Mouse (Mus musculus): ENCODE data around the gene Pla2g16.

- no peak for TF ChIP-seq POLR2A (IDR thresholded peaks at IDR 0.05; ENCODE audit: insufficient read length, low read depth)
- TF ChIP-seq MAX (IDR thresholded peaks at IDR 0.05; ENCODE audit: low read depth), result no peak
- no peak for TF ChIP-seq MYOG (IDR thresholded peaks at IDR 0.05; ENCODE audit: control insufficient read depth in 1 of 3, insufficient read depth in 1 of 3, insufficient read length in 2 of 3, low read depth in 2 of 3)
- no peak for TF ChIP-seq E2F4 (IDR thresholded peaks at IDR 0.05; ENCODE audit: insufficient read depth)
- no peak for TF ChIP-seq USF1 (IDR thresholded peaks at IDR 0.05; ENCODE audit: low read depth)
- TF ChIP-seq TCF12 (IDR thresholded peaks at IDR 0.05; ENCODE audit: insufficient read depth, poor library complexity, severe bottlenecking), result no peak
- TF ChIP-seq MYOD1 (IDR thresholded peaks at IDR 0.05; ENCODE audit: control insufficient read depth in 1 of 3, insufficient read length in 2 of 3, low read depth in 2 of 3), result no peak
- TF ChIP-seq CEBPB (IDR thresholded peaks at IDR 0.05; ENCODE audit: insufficient read depth, poor library complexity, severe bottlenecking), result no peak
- no peak for TF ChIP-seq POLR2AphosphoS2 (IDR thresholded peaks at IDR 0.05; ENCODE audit: insufficient read length, low read depth)
- no peak for TF ChIP-seq REST (IDR thresholded peaks at IDR 0.05; ENCODE audit: insufficient read depth, insufficient read length)
- TF ChIP-seq SRF (IDR thresholded peaks at IDR 0.05; ENCODE audit: control insufficient read depth, insufficient read length, low read depth), result no peak
Measured at GRCm38 (mm10) chr19:7524879-7525278, 32.4 kb upstream of the Pla2g16 start.

All from myocyte (in vitro differentiated cells).